Mouse (Mus musculus) MEL (cell line): ENCODE measurements around the gene 1700018B08Rik.

Experiments
- BHLHE40 ChIP-seq: IDR thresholded peaks from 2 replicates; pipeline ENCODE4 v1.6.1; 2012; ENCODE audit warnings: low read depth, mild to moderate bottlenecking, inconsistent platforms, low read length, improper control_type of control experiment, borderline replicate concordance
- CTCF ChIP-seq, 3 experiments: IDR thresholded peaks in 2 of 3; conservative IDR thresholded peaks in 1 of 3; 2 replicates each; pipeline ENCODE4 v1.5.1; 2011 to 2012; ENCODE audit warnings: low read length in 3 of 3, low read depth in 2 of 3, mild to moderate bottlenecking in 2 of 3, improper control_type of control experiment in 1 of 3, inconsistent platforms in 1 of 3, mixed read lengths in 1 of 3, moderate library complexity in 1 of 3; ENCODE audit not compliant: control insufficient read depth in 1 of 3, insufficient read depth in 1 of 3, poor library complexity in 1 of 3, severe bottlenecking in 1 of 3
- EP300 ChIP-seq, 2 experiments: IDR thresholded peaks; 2 replicates each; pipeline ENCODE4 v1.6.1; 2011; ENCODE audit warnings: improper control_type of control experiment in 2 of 2, low read length in 2 of 2, low read depth in 1 of 2, mild to moderate bottlenecking in 1 of 2
- ETS1 ChIP-seq: IDR thresholded peaks from 2 replicates; pipeline ENCODE4 v1.6.1; 2012; ENCODE audit warnings: low read depth, mild to moderate bottlenecking, inconsistent platforms, low read length, improper control_type of control experiment, moderate library complexity
- HCFC1 ChIP-seq: IDR thresholded peaks from 2 replicates; pipeline ENCODE4 v1.6.1; 2012; ENCODE audit warnings: low read depth, mild to moderate bottlenecking, inconsistent platforms, low read length, improper control_type of control experiment, moderate library complexity
- MAFK ChIP-seq: IDR thresholded peaks from 2 replicates; pipeline ENCODE4 v1.6.1; 2011; ENCODE audit warnings: low read depth, mild to moderate bottlenecking, low read length, improper control_type of control experiment, borderline replicate concordance
- POLR2A ChIP-seq, 2 experiments: IDR thresholded peaks; 2 replicates each; pipeline ENCODE4 v1.6.1; 2011 to 2012; ENCODE audit warnings: low read length in 2 of 2, mild to moderate bottlenecking in 2 of 2, control low read depth in 1 of 2, improper control_type of control experiment in 1 of 2, low read depth in 1 of 2, moderate library complexity in 1 of 2; ENCODE audit not compliant: control insufficient read depth in 1 of 2, insufficient read depth in 1 of 2, poor library complexity in 1 of 2
- SMC3 ChIP-seq: IDR thresholded peaks from 2 replicates; pipeline ENCODE4 v1.6.1; 2011; ENCODE audit warnings: low read depth, low read length, improper control_type of control experiment
- TCF12 ChIP-seq: IDR thresholded peaks from 2 replicates; pipeline ENCODE4 v1.6.1; 2014; ENCODE audit warnings: low read depth, mild to moderate bottlenecking, inconsistent platforms, low read length, improper control_type of control experiment, moderate library complexity
- USF1 ChIP-seq: IDR thresholded peaks from 2 replicates; pipeline ENCODE4 v1.6.1; 2014; ENCODE audit warnings: low read depth, mild to moderate bottlenecking, inconsistent platforms, low read length, improper control_type of control experiment, moderate library complexity
- ZKSCAN1 ChIP-seq: IDR thresholded peaks from 2 replicates; pipeline ENCODE4 v1.6.1; 2012; ENCODE audit warnings: low read depth, mild to moderate bottlenecking, inconsistent platforms, low read length, improper control_type of control experiment, moderate library complexity
- ZNF384 ChIP-seq: IDR thresholded peaks from 2 replicates; pipeline ENCODE4 v1.6.1; 2012; ENCODE audit warnings: low read depth, mild to moderate bottlenecking, inconsistent platforms, low read length, improper control_type of control experiment

DNA sequence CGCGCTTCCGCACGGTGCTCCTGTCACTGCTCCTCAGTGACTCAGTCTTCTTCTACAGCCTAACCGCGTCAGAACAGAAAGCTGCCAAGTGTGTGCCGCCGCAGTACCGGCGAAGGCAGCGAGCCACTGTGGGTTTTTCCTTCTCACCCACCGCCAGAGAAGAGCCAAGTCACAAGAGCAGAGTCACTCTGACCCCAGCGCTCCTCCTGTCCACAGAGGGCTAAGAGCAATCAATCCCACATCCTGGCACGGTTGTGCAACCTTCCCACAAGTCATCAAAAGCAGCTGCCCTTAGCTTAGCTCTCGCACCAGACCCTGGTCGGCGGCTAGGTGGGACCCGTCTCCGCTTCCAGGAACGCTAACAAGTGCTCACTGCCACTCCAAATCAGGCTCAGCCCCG lies 26.2 kb upstream of the 1700018B08Rik start:
- TF ChIP-seq MAFK (no peak), HCFC1 (no peak), CTCF (IDR thresholded peaks at IDR 0.05 in 2 of 3, conservative IDR thresholded peaks at IDR 0.05 in 1 of 3; ENCODE audit: control insufficient read depth in 1 of 3, insufficient read depth in 1 of 3, low read depth in 2 of 3, low read length in 3 of 3, poor library complexity in 1 of 3, severe bottlenecking in 1 of 3) (no peak), ZNF384 (no peak), ETS1 (no peak), ZKSCAN1 (no peak), USF1 (no peak), BHLHE40 (no peak), TCF12 (no peak), SMC3 (no peak), POLR2A (IDR thresholded peaks at IDR 0.05; ENCODE audit: control insufficient read depth in 1 of 2, insufficient read depth in 1 of 2, low read depth in 1 of 2, low read length in 2 of 2, poor library complexity in 1 of 2) (no peak), EP300 (IDR thresholded peaks at IDR 0.05; ENCODE audit: low read depth in 1 of 2, low read length in 2 of 2) (no peak)
